Mouse (Mus musculus) olfactory bulb, adult 2 months (tissue): Measurements from ENCODE around the gene Scgb1b10. TPM values are rescaled to one million over a fixed set of nuclear protein-coding genes. Genes with fewer than 3 reads are reported as not detected.
"Not testable (repeated sequence)": the region's sequence is repeated elsewhere in the genome, so short reads cannot be mapped to it uniquely, and the experiment has no call there.

ENCODE experiments used
- H3K27ac ChIP-seq: fragments of 200-500 bp; 2 replicates; pipeline ENCODE4 v1.5.1; 2012; ENCODE audit warnings: low read depth, low read length; ENCODE audit not compliant: insufficient read depth
- H3K4me1 ChIP-seq: fragments of 200-500 bp; 2 replicates; pipeline ENCODE4 v1.6.1; 2012; ENCODE audit warnings: low read length; ENCODE audit not compliant: control insufficient read depth, insufficient read depth
- H3K4me3 ChIP-seq: fragments of 200-500 bp; 2 replicates; pipeline ENCODE4 v1.5.1; 2012; ENCODE audit warnings: mild to moderate bottlenecking, low read depth, low read length, moderate library complexity; ENCODE audit not compliant: insufficient read depth
- polyA plus RNA-seq: library from polyadenylated mRNA; stranded (reverse); fragments of >200 nt; gene quantifications from 2 replicates; pipeline ENCODE4 v1.2.4, GENCODE M21; 2012; ENCODE audit warnings: low replicate concordance; ENCODE audit not compliant: missing spikeins, insufficient read depth, insufficient read length

Scgb1b10 gene
- not detected in 2 replicates for polyA plus RNA-seq

DNA sequence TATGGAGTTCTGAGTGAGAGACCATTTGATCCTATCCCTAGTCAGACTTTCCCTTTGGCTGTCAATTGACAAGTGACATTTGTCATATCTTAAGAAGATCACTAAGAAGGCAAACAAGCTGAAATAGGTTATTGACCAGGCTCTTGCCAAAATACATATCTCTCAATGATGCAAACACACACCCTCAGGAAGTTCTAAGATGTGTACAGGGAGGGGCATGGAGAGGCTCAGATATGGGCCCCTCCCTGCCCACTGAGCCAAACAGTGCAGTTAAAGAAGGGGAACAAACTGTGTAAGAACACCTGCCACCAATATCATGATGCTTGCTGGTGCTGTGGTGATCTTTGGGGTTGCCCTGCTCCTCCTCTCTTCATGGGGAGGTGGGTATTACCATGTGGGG, at the start of gene Scgb1b10:
TSS of gene Scgb1b10 (plus strand) at position 301 of the 400 bp plus-strand sequence.
- H3K27ac ChIP-seq, H3K4me1 ChIP-seq, H3K4me3 ChIP-seq: not testable (repeated sequence)

Other genes starting within 250 kb of the Scgb1b10 start
- gene Scgb2b11, start 110.3 kb downstream of the Scgb1b10 start, polyA plus RNA-seq, result not detected in 2 replicates
- gene Scgb1b11, start 122.0 kb downstream of the Scgb1b10 start, polyA plus RNA-seq, result not detected in 2 replicates
- not detected in 2 replicates for gene Scgb2b12, start 226.4 kb downstream of the Scgb1b10 start, polyA plus RNA-seq
- not detected in 2 replicates for gene Scgb1b12, start 233.3 kb downstream of the Scgb1b10 start, polyA plus RNA-seq